In genomic region chr9:69870182-69870581, GRCm38 (mm10) we compare ENCODE assay signal across 13 mouse cellular contexts.
DNase-seq lines count a peak whose midpoint lies in the region; TF ChIP-seq lines count a peak whose summit lies in the region.
"Had no signal": no experiment of that assay in that cellular context is flagged by ENCODE, and none has a peak within 500 bp of the region (broad histone marks: within the 10 kb centered on the region; RNA-seq: fewer than 3 reads in every experiment).

No protein-coding gene starts in this region.

- H3K4me3 ChIP-seq in layer of hippocampus, adult 2 months, result no peak overlapping the region
- H3K4me3 ChIP-seq in E14TG2a.4 (replicated peaks; ENCODE audit: low read length), result no peak overlapping the region
- no peak overlapping the region for H3K4me3 ChIP-seq in cerebellum, adult 2 months (replicated peaks; ENCODE audit: insufficient read depth, low read depth, low read length)
- H3K4me3 ChIP-seq: heart, embryonic 15.5 days; kidney, embryonic 15.5 days; myocyte had no signal

- no peaks in the 10 kb centered on the region for H3K9me3 ChIP-seq in E14TG2a.4 (ENCODE audit: low read length)
- H3K9me3 ChIP-seq: heart, embryonic 15.5 days; kidney, embryonic 15.5 days had no signal

- TF ChIP-seq POLR2A in cerebellum, adult 2 months (IDR thresholded peaks at IDR 0.05; ENCODE audit: borderline replicate concordance, insufficient read depth, low read length), result no peak

- no peaks in the 10 kb centered on the region for H3K36me3 ChIP-seq in E14TG2a.4 (ENCODE audit: insufficient read depth, low read length)
- H3K36me3 ChIP-seq: heart, embryonic 15.5 days; kidney, embryonic 15.5 days had no signal

- H3K27ac ChIP-seq in layer of hippocampus, adult 2 months, result no peak overlapping the region
- H3K27ac ChIP-seq in cerebellum, adult 2 months (ENCODE audit: insufficient read depth, low read length), result no peak overlapping the region
- H3K27ac ChIP-seq: heart, embryonic 15.5 days; kidney, embryonic 15.5 days; macrophage had no signal

- DNase-seq in layer of hippocampus, adult 2 months (ENCODE audit: low spot score in 2 of 2), result no peak
- no peak for DNase-seq in layer of hippocampus, postnatal 10 days (ENCODE audit: low spot score in 2 of 2)
- peak; percentile 31 for DNase-seq in 416B (ENCODE audit: low read depth)
- DNase-seq in c-Kit-positive CD71-positive TER-119-negative erythroid progenitor cells, embryonic 14.5 days (ENCODE audit: low read depth), result peak; percentile 1
- no peak for DNase-seq in cerebellum, adult 2 months
- DNase-seq in gastrocnemius, postnatal 36 days, result no peak
- DNase-seq in layer of hippocampus, adult 9-11 months, result no peak
- DNase-seq: cerebellum, adult 9-10 months had no signal

- TF ChIP-seq CTCF in layer of hippocampus, adult 2 months (conservative IDR thresholded peaks at IDR 0.05), result peak; percentile 54
- peak; percentile 87 for TF ChIP-seq CTCF in E14TG2a.4 (conservative IDR thresholded peaks at IDR 0.05; ENCODE audit: low read length)
- TF ChIP-seq CTCF in cerebellum, adult 2 months (IDR thresholded peaks at IDR 0.05; ENCODE audit: borderline replicate concordance, insufficient read depth, low read depth, low read length), result no peak

- no peaks in the 10 kb centered on the region; the same call in 1 of the 2 replicates for H3K27me3 ChIP-seq in E14TG2a.4 (ENCODE audit: insufficient read depth, low read length)
- H3K27me3 ChIP-seq in cerebellum, adult 2 months (ENCODE audit: control insufficient read depth, insufficient read depth, low read length), result no peaks in the 10 kb centered on the region; the same call in 1 of the 2 replicates
- H3K27me3 ChIP-seq: heart, embryonic 15.5 days; kidney, embryonic 15.5 days had no signal

- WGBS in cerebellum, adult 2 months, result 83% methylated on average over 4 of the region's 4 CpGs

- H3K4me1 ChIP-seq in E14TG2a.4 (replicated peaks; ENCODE audit: low read depth, low read length), result no peaks in the 10 kb centered on the region
- H3K4me1 ChIP-seq in cerebellum, adult 2 months (ENCODE audit: control insufficient read depth, insufficient read depth, low read length), result no peaks in the 10 kb centered on the region
- H3K4me1 ChIP-seq: heart, embryonic 15.5 days; kidney, embryonic 15.5 days had no signal

- intact Hi-C loops in gastrocnemius, postnatal 36 days (cut with DNase I), result no loop called here

Comparison
In these comparisons a context has a peak if more than half of its experiments do, and no peak if none do; other contexts are left out.
1. DNase-seq: peak in 416B (single experiment) and c-Kit-positive CD71-positive TER-119-negative erythroid progenitor cells, embryonic 14.5 days (single experiment); none in layer of hippocampus, adult 2 months (0 of 2), layer of hippocampus, postnatal 10 days (0 of 2), cerebellum, adult 2 months (0 of 2), gastrocnemius, postnatal 36 days (0 of 2) and layer of hippocampus, adult 9-11 months (single experiment).